Mouse (Mus musculus) hindbrain, postnatal 0 days (tissue): ENCODE measurements around the gene Bicc1. TPM values are rescaled to one million over a fixed set of nuclear protein-coding genes. Genes with fewer than 3 reads are reported as not detected.

ENCODE experiments used
- ATAC-seq: fragments of 200-750 bp; cut with Nextera tagmentation; 2 replicates; pipeline ENCODE4 v1.8.0; 2017; ENCODE audit warnings: mild to moderate bottlenecking, moderate TSS enrichment, moderate library complexity
- DNase-seq: peaks from one replicate; pipeline ENCODE4 v3.0.0-alpha.2; 2015; ENCODE audit warnings: low spot score
- H3K27ac ChIP-seq: fragments of 300-500 bp; sonication (generic); 2 replicates; pipeline ENCODE4 v1.5.1; 2014; ENCODE audit warnings: mild to moderate bottlenecking
- H3K27me3 ChIP-seq: fragments of 300-500 bp; sonication (generic); 2 replicates; pipeline ENCODE4 v1.6.1; 2014; ENCODE audit warnings: low read length, mixed read lengths; ENCODE audit not compliant: insufficient read depth
- H3K36me3 ChIP-seq: fragments of 300-500 bp; sonication (generic); 2 replicates; pipeline ENCODE4 v1.6.1; 2014; ENCODE audit warnings: low read length, mixed read lengths; ENCODE audit not compliant: insufficient read depth
- H3K4me1 ChIP-seq: fragments of 300-500 bp; sonication (generic); 2 replicates; pipeline ENCODE4 v1.6.1; 2014; ENCODE audit warnings: antibody characterized with exemption, low read length, mixed read lengths; ENCODE audit not compliant: insufficient read depth
- H3K4me2 ChIP-seq: fragments of 300-500 bp; sonication (generic); 2 replicates; pipeline ENCODE4 v1.6.1; 2014; ENCODE audit warnings: low read depth, mild to moderate bottlenecking, low read length, moderate library complexity, mixed read lengths
- H3K4me3 ChIP-seq: fragments of 300-500 bp; sonication (generic); 2 replicates; pipeline ENCODE4 v1.5.1; 2014; ENCODE audit warnings: low read length
- H3K9ac ChIP-seq: fragments of 300-500 bp; sonication (generic); replicated peaks from 2 replicates; pipeline ENCODE4 v1.6.1; 2014; ENCODE audit warnings: mild to moderate bottlenecking, low read length, moderate library complexity, mixed read lengths
- H3K9me3 ChIP-seq: fragments of 300-500 bp; sonication (generic); 2 replicates; pipeline ENCODE4 v1.6.1; 2016; ENCODE audit warnings: low read length, mixed read lengths
- CTCF ChIP-seq: IDR thresholded peaks from 2 replicates; pipeline ENCODE4 v1.5.1; 2016; ENCODE audit warnings: antibody characterized with exemption, control low read depth, low read depth
- WGBS: fragments of 180-500 bp; shearing (Covaris S2); extraction: QIAGEN DNeasy Blood & Tissue Kit; methylation state at CpG from one replicate; pipeline ENCODE4 v1.1.7; 2014; 5-methylcytosine and 5-hydroxymethylcytosine counted together
- polyA plus RNA-seq: library from polyadenylated mRNA; unstranded; fragments of >200 nt; fragmentation: Nextera tagmentation; extraction: Ambion mirVana; gene quantifications from 2 replicates; pipeline ENCODE4 v1.2.1, GENCODE M21; 2015
- total RNA-seq: library from RNA; depleted of rRNA; stranded (reverse); fragments of >200 nt; gene quantifications from 2 replicates; pipeline ENCODE4 v1.2.3, GENCODE M21; 2014

The Bicc1 gene
- total and polyA plus RNA-seq, 2 experiments from 2014 or later: 5.1 to 6.5 TPM

DNA sequence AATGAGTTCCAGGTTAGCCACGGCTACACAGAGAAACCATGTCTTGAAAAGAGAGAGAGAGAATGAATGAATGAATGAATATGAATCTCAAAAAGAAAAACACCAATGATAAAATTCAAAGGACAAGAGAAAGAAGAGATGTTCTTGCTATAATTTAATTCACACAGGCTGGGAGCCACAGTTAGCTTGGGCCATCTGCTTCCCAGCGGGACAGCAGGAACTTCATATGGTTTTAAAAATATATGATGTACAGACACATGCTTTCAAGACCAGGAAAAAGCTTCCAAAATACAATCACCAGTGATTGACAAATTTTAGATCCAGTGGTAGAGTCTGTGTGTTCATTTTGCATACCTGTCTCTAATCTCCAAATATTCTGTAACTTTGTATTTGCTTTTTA is 9.0 kb downstream of the Bicc1 start:
- no peaks in the 10 kb centered on the region for H3K9me3 ChIP-seq
- WGBS: 88% methylated on average over 2 of the region's 2 CpGs
- no peak overlapping the region for H3K9ac ChIP-seq
- H3K36me3 ChIP-seq: no peaks in the 10 kb centered on the region
- no peak overlapping the region for H3K27ac ChIP-seq
- H3K4me2 ChIP-seq: no peak overlapping the region
- no peaks in the 10 kb centered on the region for H3K27me3 ChIP-seq
- no peak overlapping the region for H3K4me3 ChIP-seq
- no peak for TF ChIP-seq CTCF
- DNase-seq (no peak), ATAC-seq (no peak)
- no peaks in the 10 kb centered on the region for H3K4me1 ChIP-seq

DNA sequence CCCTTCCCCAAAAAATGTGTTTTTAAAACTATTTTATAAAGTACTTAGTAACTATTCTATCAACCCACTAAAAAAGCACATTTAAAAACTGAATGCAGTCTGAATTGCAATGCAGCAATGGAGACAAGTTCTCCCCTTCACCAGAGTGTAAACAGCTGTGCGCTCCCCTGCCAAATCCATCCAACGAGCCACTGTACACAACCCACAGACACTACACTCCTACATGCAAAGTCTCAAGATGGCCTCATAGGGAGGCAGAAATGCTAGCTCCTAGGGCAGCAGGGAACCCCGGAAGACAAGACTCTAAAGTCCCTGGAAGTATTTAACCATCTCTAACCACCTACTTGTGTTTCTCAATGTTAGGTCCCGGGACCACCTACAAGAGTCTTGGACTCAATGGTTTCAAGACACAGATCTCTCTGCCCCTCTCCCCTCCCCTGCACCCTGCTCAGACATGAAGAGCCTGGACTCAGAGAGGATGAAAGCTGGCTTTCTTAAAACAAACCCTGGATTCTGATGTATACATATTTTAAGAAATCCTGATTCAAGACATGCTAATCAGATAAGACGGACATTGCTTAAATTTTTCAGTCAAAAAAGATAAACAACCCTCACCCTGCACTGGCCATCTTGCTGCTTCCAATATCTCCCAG is 10.4 kb downstream of the Bicc1 start:
- no peak overlapping the region for H3K9ac ChIP-seq
- H3K4me2 ChIP-seq: no peak overlapping the region
- no peak overlapping the region for H3K27ac ChIP-seq
- no peaks in the 10 kb centered on the region for H3K27me3 ChIP-seq
- H3K4me1 ChIP-seq: no peaks in the 10 kb centered on the region
- 86% methylated on average over 5 of the region's 5 CpGs for WGBS
- H3K9me3 ChIP-seq: no peaks in the 10 kb centered on the region
- H3K4me3 ChIP-seq: no peak overlapping the region
- no peak for TF ChIP-seq CTCF
- H3K36me3 ChIP-seq: no peaks in the 10 kb centered on the region
- ATAC-seq (no peak), DNase-seq (no peak)

DNA sequence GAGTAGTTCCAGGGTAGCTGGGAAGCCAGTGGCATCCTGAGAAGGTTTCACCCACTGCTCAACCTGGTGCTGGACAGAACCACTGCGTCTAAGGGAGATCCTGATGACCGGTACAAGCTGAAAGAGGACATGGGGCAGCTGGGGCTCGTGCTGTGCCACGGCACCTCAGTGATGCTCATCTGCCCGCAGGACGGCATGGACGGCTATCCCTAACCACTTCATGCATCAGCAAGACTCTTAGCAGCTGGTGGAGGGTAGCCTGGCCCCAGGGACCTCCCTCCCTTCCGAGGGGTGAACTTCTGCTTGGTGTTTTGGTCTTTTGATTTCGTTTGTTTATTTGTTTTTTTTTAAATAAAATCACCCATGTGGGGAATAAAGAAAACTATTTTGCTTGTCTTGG is 11.3 kb downstream of the Bicc1 start:
- ATAC-seq (no peak), DNase-seq (no peak)
- no peaks in the 10 kb centered on the region for H3K4me1 ChIP-seq
- no peak overlapping the region for H3K4me3 ChIP-seq
- no peak for TF ChIP-seq CTCF
- no peak overlapping the region for H3K4me2 ChIP-seq
- no peaks in the 10 kb centered on the region for H3K9me3 ChIP-seq
- no peaks in the 10 kb centered on the region for H3K36me3 ChIP-seq
- no peak overlapping the region for H3K27ac ChIP-seq
- no peak overlapping the region for H3K9ac ChIP-seq
- WGBS: 92% methylated on average over 9 of the region's 9 CpGs
- H3K27me3 ChIP-seq: no peaks in the 10 kb centered on the region

DNA sequence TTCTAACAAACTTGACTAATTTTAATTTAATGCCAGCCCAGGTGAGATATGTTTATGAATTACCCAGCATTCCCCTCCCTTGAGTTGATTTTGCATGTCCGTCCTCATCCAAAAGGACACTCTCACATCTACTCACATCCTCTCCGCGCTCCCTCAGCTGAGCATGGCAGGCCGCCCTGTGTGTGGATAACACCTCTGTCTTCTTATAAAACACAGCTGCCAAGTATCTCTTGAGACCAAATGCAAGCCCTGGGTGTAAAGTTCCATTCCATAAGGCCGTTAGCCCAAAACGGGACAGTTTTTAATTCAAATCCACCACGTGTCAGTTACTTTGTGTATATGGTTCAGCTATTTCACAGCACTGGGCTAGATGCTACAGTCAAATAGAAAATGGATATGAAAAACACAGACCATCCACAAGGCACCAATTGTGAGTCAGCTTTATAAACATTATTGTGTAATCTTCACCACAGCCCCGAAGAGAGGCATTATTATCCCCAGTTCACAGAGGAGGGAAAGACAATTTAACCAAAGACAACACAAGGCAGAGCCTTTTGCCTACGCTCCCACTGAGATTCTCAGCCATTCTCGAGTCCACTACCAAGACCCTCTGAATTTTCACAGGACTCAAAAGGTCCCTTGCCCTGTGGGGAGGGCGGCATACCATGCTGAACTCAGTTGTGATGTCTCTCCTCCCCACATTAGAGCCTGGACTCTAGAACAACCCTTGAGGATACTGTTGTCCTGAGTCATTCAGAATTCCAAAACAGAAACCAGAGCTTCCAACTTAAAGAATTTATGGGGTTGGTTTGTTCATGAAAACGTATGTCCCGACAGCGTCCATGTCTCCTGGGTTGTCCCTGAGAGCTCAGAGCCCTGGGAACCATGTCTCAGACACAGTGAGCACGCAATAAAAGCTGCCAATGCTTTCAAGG is 12.6 kb downstream of the Bicc1 start:
- Histone ChIP-seq H3K27ac (no peak overlapping the region), H3K36me3 (no peaks in the 10 kb centered on the region), H3K4me2 (no peak overlapping the region), H3K9ac (no peak overlapping the region), H3K9me3 (0 out of 2 replicates have a peak, but pooled peaks cover 4% of the 10 kb centered on the region), H3K4me1 (no peaks in the 10 kb centered on the region), H3K4me3 (no peak overlapping the region), H3K27me3 (no peaks in the 10 kb centered on the region)
- 84% methylated on average over 15 of the region's 15 CpGs for WGBS
- TF ChIP-seq CTCF: no peak
- ATAC-seq (no peak), DNase-seq (no peak)

DNA sequence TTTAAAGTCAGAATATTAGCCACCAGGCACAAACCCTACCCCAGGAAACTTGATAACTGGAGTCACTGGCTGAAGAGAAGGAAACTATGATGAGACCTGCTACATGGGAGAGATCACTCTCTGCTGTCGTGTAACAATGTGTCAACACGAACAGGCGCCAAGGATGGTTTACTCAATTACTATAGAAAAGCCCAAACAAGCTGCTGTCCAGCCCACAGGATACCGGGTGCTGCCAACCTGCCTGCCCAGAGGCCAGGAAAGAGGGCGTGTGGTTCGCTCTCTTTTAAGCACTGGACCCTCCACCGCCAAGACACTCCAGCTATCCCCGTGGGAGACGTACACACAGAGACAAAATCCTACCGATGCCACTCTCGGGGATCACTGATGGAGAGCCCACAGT is 13.7 kb downstream of the Bicc1 start:
- ATAC-seq (no peak), DNase-seq (no peak)
- Histone ChIP-seq H3K4me3 (no peak overlapping the region), H3K27ac (no peak overlapping the region), H3K9ac (no peak overlapping the region), H3K27me3 (no peaks in the 10 kb centered on the region), H3K4me2 (no peak overlapping the region), H3K36me3 (no peaks in the 10 kb centered on the region), H3K4me1 (no peaks in the 10 kb centered on the region), H3K9me3 (0 out of 2 replicates have a peak, but pooled peaks cover 4% of the 10 kb centered on the region)
- no peak for TF ChIP-seq CTCF
- 60% methylated on average over 11 of the region's 11 CpGs for WGBS

DNA sequence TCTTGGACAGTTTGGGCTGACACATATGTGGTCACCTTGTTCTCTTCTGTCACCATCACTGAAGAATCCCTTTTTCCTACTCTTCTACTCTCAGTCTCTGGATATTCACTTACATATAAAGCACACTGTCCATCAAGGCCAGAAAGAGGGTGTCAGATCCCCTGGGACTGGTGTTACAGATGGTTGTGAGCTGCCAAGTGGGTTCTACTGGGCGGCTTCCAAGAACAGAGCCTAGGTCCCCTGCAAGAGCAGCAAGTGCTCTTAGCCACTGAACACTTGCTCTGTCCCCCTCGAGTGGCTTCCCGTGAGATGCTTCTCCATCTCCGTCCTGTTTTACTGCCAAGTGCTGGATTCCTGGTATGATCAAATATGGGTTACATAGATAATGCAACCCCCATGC is 15.3 kb downstream of the Bicc1 start:
- no peaks in the 10 kb centered on the region for H3K27me3 ChIP-seq
- no peaks in the 10 kb centered on the region for H3K36me3 ChIP-seq
- 87% methylated on average over 4 of the region's 4 CpGs for WGBS
- ATAC-seq (no peak), DNase-seq (no peak)
- no peak overlapping the region for H3K4me2 ChIP-seq
- no peak overlapping the region for H3K27ac ChIP-seq
- H3K4me1 ChIP-seq: no peaks in the 10 kb centered on the region
- H3K4me3 ChIP-seq: no peak overlapping the region
- 0 out of 2 replicates have a peak, but pooled peaks cover 4% of the 10 kb centered on the region for H3K9me3 ChIP-seq
- no peak overlapping the region for H3K9ac ChIP-seq
- no peak for TF ChIP-seq CTCF
